Mouse (Mus musculus) embryonic fibroblast, embryonic 13.5 days (primary cell): ENCODE measurements around the gene Gm9922.

Experiments
- CTCF ChIP-seq: IDR thresholded peaks from 2 replicates; pipeline ENCODE4 v1.5.1; 2011; ENCODE audit warnings: mild to moderate bottlenecking, control low read depth, low read length, moderate library complexity, borderline replicate concordance; ENCODE audit not compliant: insufficient read depth
- POLR2A ChIP-seq: IDR thresholded peaks from 2 replicates; pipeline ENCODE4 v1.6.1; 2011; ENCODE audit warnings: low read depth, mild to moderate bottlenecking, control low read depth, low read length, moderate library complexity

- TF ChIP-seq CTCF (no peak), POLR2A (no peak)
Measured at GRCm38 (mm10) chr14:101777129-101777493, 47.5 kb upstream of the Gm9922 start.
